Mouse (Mus musculus): ENCODE measurements around the gene Far1. TPM values are rescaled to one million over a fixed set of nuclear protein-coding genes. Genes with fewer than 3 reads are reported as not detected.
A peak's percentile ranks its signal among the peaks of the same experiment; 100 is the strongest.

Far1 gene
- polyA plus RNA-seq (2015; fragmentation: Nextera tagmentation; extraction: Ambion mirVana) = 58.2 and 62.0 TPM in 2 replicates

- peak; percentile 99 for ATAC-seq (ENCODE audit: low FRiP score, low read depth)
- H3K9me3 ChIP-seq = no peaks in the 10 kb centered on the region
- WGBS = under 1% methylated on average over 47 of the region's 71 CpGs
Measured at GRCm38 (mm10) chr7:113513286-113513962, at the start of gene Far1. Far1 (plus strand) TSS chr7:113513834.

GRCm38 (mm10) chr7:113468345-113468744 is 45.3 kb upstream of the Far1 start:
- Histone ChIP-seq H3K27ac (replicated peaks) (no peak overlapping the region), H3K27me3 (no peaks in the 10 kb centered on the region), H3K9ac (no peak overlapping the region), H3K4me3 (no peak overlapping the region), H3K4me2 (no peak overlapping the region), H3K9me3 (no peaks in the 10 kb centered on the region), H3K4me1 (replicated peaks) (no peaks in the 10 kb centered on the region), H3K36me3 (no peaks in the 10 kb centered on the region)
- WGBS = 89% methylated on average over 3 of the region's 3 CpGs
- no peak for ATAC-seq (ENCODE audit: low FRiP score, low read depth)

More at GRCm38 (mm10) chr7:113513286-113513962, at the start of gene Far1:
- peaks cover 26% of the 10 kb centered on the region for H3K4me1 ChIP-seq (replicated peaks)
- H3K4me2 ChIP-seq = peak within 1 kb of the TSS; percentile 91
- H3K9ac ChIP-seq = peak within 1 kb of the TSS; percentile 96
- peak within 1 kb of the TSS; percentile 95 for H3K27ac ChIP-seq (replicated peaks)
- H3K36me3 ChIP-seq = no peaks in the 10 kb centered on the region
- peak within 1 kb of the TSS; percentile 93 for H3K4me3 ChIP-seq
- no peaks in the 10 kb centered on the region for H3K27me3 ChIP-seq

GRCm38 (mm10) chr7:113470671-113471070 is 43.0 kb upstream of the Far1 start:
- Histone ChIP-seq H3K4me1 (replicated peaks) (no peaks in the 10 kb centered on the region), H3K27ac (replicated peaks) (no peak overlapping the region), H3K9ac (no peak overlapping the region), H3K4me3 (no peak overlapping the region), H3K9me3 (no peaks in the 10 kb centered on the region), H3K27me3 (no peaks in the 10 kb centered on the region), H3K4me2 (no peak overlapping the region), H3K36me3 (no peaks in the 10 kb centered on the region)
- WGBS = 88% methylated on average over 2 of the region's 2 CpGs
- ATAC-seq (ENCODE audit: low FRiP score, low read depth) = no peak

- H3K4me3 ChIP-seq = no peak overlapping the region
- no peaks in the 10 kb centered on the region for H3K27me3 ChIP-seq
- no peaks in the 10 kb centered on the region for H3K36me3 ChIP-seq
- no peaks in the 10 kb centered on the region for H3K4me1 ChIP-seq (replicated peaks)
- H3K4me2 ChIP-seq = no peak overlapping the region
- no peak overlapping the region for H3K27ac ChIP-seq (replicated peaks)
- no peak overlapping the region for H3K9ac ChIP-seq
- ATAC-seq (ENCODE audit: low FRiP score, low read depth) = no peak
- 89% methylated on average over 1 of the region's 1 CpGs for WGBS
- H3K9me3 ChIP-seq = no peaks in the 10 kb centered on the region
Measured at GRCm38 (mm10) chr7:113471653-113472052, 42.0 kb upstream of the Far1 start.

- Histone ChIP-seq H3K4me1 (replicated peaks) (no peaks in the 10 kb centered on the region), H3K9me3 (no peaks in the 10 kb centered on the region), H3K9ac (no peak overlapping the region), H3K4me2 (no peak overlapping the region), H3K4me3 (no peak overlapping the region), H3K36me3 (no peaks in the 10 kb centered on the region), H3K27ac (replicated peaks) (no peak overlapping the region), H3K27me3 (no peaks in the 10 kb centered on the region)
- no peak for ATAC-seq (ENCODE audit: low FRiP score, low read depth)
- WGBS = 82% methylated on average over 2 of the region's 2 CpGs
Measured at GRCm38 (mm10) chr7:113495792-113496191, 17.8 kb upstream of the Far1 start.

- no peak overlapping the region for H3K4me3 ChIP-seq
- H3K4me1 ChIP-seq (replicated peaks) = no peaks in the 10 kb centered on the region
- H3K9me3 ChIP-seq = no peaks in the 10 kb centered on the region
- H3K27me3 ChIP-seq = no peaks in the 10 kb centered on the region
- H3K9ac ChIP-seq = no peak overlapping the region
- ATAC-seq (ENCODE audit: low FRiP score, low read depth) = no peak
- WGBS = 90% methylated on average over 3 of the region's 3 CpGs
- no peaks in the 10 kb centered on the region for H3K36me3 ChIP-seq
- no peak overlapping the region for H3K27ac ChIP-seq (replicated peaks)
- no peak overlapping the region for H3K4me2 ChIP-seq
Measured at GRCm38 (mm10) chr7:113498413-113498812, 15.2 kb upstream of the Far1 start.

GRCm38 (mm10) chr7:113499821-113500220 is 13.8 kb upstream of the Far1 start:
- H3K4me1 ChIP-seq (replicated peaks) = no peaks in the 10 kb centered on the region
- no peak for ATAC-seq (ENCODE audit: low FRiP score, low read depth)
- H3K27me3 ChIP-seq = no peaks in the 10 kb centered on the region
- WGBS = 86% methylated on average over 6 of the region's 6 CpGs
- no peaks in the 10 kb centered on the region for H3K36me3 ChIP-seq
- no peak overlapping the region for H3K9ac ChIP-seq
- no peak overlapping the region for H3K27ac ChIP-seq (replicated peaks)
- no peak overlapping the region for H3K4me3 ChIP-seq
- no peak overlapping the region for H3K4me2 ChIP-seq
- H3K9me3 ChIP-seq = no peaks in the 10 kb centered on the region

- Histone ChIP-seq H3K4me3 (no peak overlapping the region), H3K27me3 (no peaks in the 10 kb centered on the region), H3K4me2 (no peak overlapping the region), H3K9ac (no peak overlapping the region), H3K36me3 (no peaks in the 10 kb centered on the region), H3K27ac (replicated peaks) (no peak overlapping the region), H3K9me3 (no peaks in the 10 kb centered on the region), H3K4me1 (replicated peaks) (no peaks in the 10 kb centered on the region)
- WGBS = 83% methylated on average over 3 of the region's 3 CpGs
- no peak for ATAC-seq (ENCODE audit: low FRiP score, low read depth)
Measured at GRCm38 (mm10) chr7:113502453-113502852, 11.2 kb upstream of the Far1 start.

GRCm38 (mm10) chr7:113505047-113505446 is 8.6 kb upstream of the Far1 start:
- H3K9ac ChIP-seq = no peak overlapping the region
- H3K27ac ChIP-seq (replicated peaks) = no peak overlapping the region
- H3K9me3 ChIP-seq = no peaks in the 10 kb centered on the region
- no peak for ATAC-seq (ENCODE audit: low FRiP score, low read depth)
- H3K4me2 ChIP-seq = no peak overlapping the region
- H3K27me3 ChIP-seq = no peaks in the 10 kb centered on the region
- no peak overlapping the region for H3K4me3 ChIP-seq
- WGBS = 85% methylated on average over 5 of the region's 5 CpGs
- H3K4me1 ChIP-seq (replicated peaks) = no peaks in the 10 kb centered on the region
- H3K36me3 ChIP-seq = no peaks in the 10 kb centered on the region

GRCm38 (mm10) chr7:113505516-113506045 is 8.1 kb upstream of the Far1 start:
- no peaks in the 10 kb centered on the region for H3K27me3 ChIP-seq
- no peaks in the 10 kb centered on the region for H3K9me3 ChIP-seq
- ATAC-seq (ENCODE audit: low FRiP score, low read depth) = no peak
- H3K4me1 ChIP-seq (replicated peaks) = no peaks in the 10 kb centered on the region
- H3K4me3 ChIP-seq = no peak overlapping the region
- no peak overlapping the region for H3K27ac ChIP-seq (replicated peaks)
- H3K4me2 ChIP-seq = no peak overlapping the region
- H3K9ac ChIP-seq = no peak overlapping the region
- WGBS = 83% methylated on average over 4 of the region's 4 CpGs
- no peaks in the 10 kb centered on the region for H3K36me3 ChIP-seq

GRCm38 (mm10) chr7:113507846-113508245 is 5.8 kb upstream of the Far1 start:
- Histone ChIP-seq H3K4me2 (no peak overlapping the region), H3K27me3 (no peaks in the 10 kb centered on the region), H3K9me3 (no peaks in the 10 kb centered on the region), H3K36me3 (no peaks in the 10 kb centered on the region), H3K4me3 (no peak overlapping the region), H3K9ac (no peak overlapping the region), H3K4me1 (replicated peaks) (peaks cover 4% of the 10 kb centered on the region), H3K27ac (replicated peaks) (no peak overlapping the region)
- no peak for ATAC-seq (ENCODE audit: low FRiP score, low read depth)
- 49% methylated on average over 3 of the region's 3 CpGs for WGBS

- peaks cover 26% of the 10 kb centered on the region for H3K4me1 ChIP-seq (replicated peaks)
- H3K27me3 ChIP-seq = no peaks in the 10 kb centered on the region
- no peak overlapping the region for H3K4me3 ChIP-seq
- no peak for ATAC-seq (ENCODE audit: low FRiP score, low read depth)
- H3K4me2 ChIP-seq = no peak overlapping the region
- WGBS = 87% methylated on average over 3 of the region's 3 CpGs
- no peak overlapping the region for H3K27ac ChIP-seq (replicated peaks)
- H3K36me3 ChIP-seq = no peaks in the 10 kb centered on the region
- no peaks in the 10 kb centered on the region for H3K9me3 ChIP-seq
- no peak overlapping the region for H3K9ac ChIP-seq
Measured at GRCm38 (mm10) chr7:113511396-113511795, 2.2 kb upstream of the Far1 start.

All from hindbrain, embryonic 15.5 days (tissue).